Comparison of ENCODE assay signal across 24 mouse cellular contexts in genomic region chr1:122501707-122502106, GRCm38 (mm10).
DNase-seq lines count a peak whose midpoint lies in the region; ATAC-seq and TF ChIP-seq lines count a peak whose summit lies in the region.
"Had no signal": no experiment of that assay in that cellular context is flagged by ENCODE, and none has a peak within 500 bp of the region (broad histone marks: within the 10 kb centered on the region; RNA-seq: fewer than 3 reads in every experiment).

No protein-coding gene starts in this region.

- H3K9ac ChIP-seq in forebrain, embryonic 16.5 days (replicated peaks; ENCODE audit: low read depth, low read length), result no peak overlapping the region
- no peak overlapping the region for H3K9ac ChIP-seq in forebrain, embryonic 12.5 days
- H3K9ac ChIP-seq in midbrain, embryonic 15.5 days, result no peak overlapping the region
- H3K9ac ChIP-seq in intestine, postnatal 0 days (ENCODE audit: low read depth, low read length), result no peak overlapping the region
- H3K9ac ChIP-seq: embryonic facial prominence, embryonic 13.5 days; forebrain, embryonic 13.5 days; liver, embryonic 14.5 days had no signal

- no peak overlapping the region for H3K27ac ChIP-seq in forebrain, embryonic 16.5 days (ENCODE audit: low read length)
- H3K27ac ChIP-seq in forebrain, embryonic 12.5 days, result no peak overlapping the region
- H3K27ac ChIP-seq in midbrain, embryonic 15.5 days, result no peak overlapping the region
- no peak overlapping the region for H3K27ac ChIP-seq in midbrain, embryonic 10.5 days (replicated peaks)
- no peak overlapping the region for H3K27ac ChIP-seq in intestine, postnatal 0 days (ENCODE audit: low read depth, low read length)
- H3K27ac ChIP-seq: embryonic facial prominence, embryonic 13.5 days; forebrain, embryonic 13.5 days; liver, embryonic 14.5 days; macrophage had no signal

- WGBS in forebrain, embryonic 16.5 days, result 35% methylated on average over 4 of the region's 4 CpGs
- 53% methylated on average over 4 of the region's 4 CpGs for WGBS in forebrain, embryonic 12.5 days
- 57% methylated on average over 4 of the region's 4 CpGs for WGBS in midbrain, embryonic 15.5 days
- 78% methylated on average over 4 of the region's 4 CpGs for WGBS in midbrain, embryonic 10.5 days
- 28% methylated on average over 4 of the region's 4 CpGs for WGBS in intestine, postnatal 0 days

- H3K4me3 ChIP-seq in forebrain, embryonic 16.5 days (replicated peaks; ENCODE audit: low read length), result no peak overlapping the region
- H3K4me3 ChIP-seq in forebrain, embryonic 12.5 days (replicated peaks), result no peak overlapping the region
- H3K4me3 ChIP-seq in midbrain, embryonic 15.5 days, result no peak overlapping the region
- no peak overlapping the region for H3K4me3 ChIP-seq in midbrain, embryonic 10.5 days
- no peak overlapping the region for H3K4me3 ChIP-seq in intestine, postnatal 0 days (ENCODE audit: low read depth, low read length)
- H3K4me3 ChIP-seq: embryonic facial prominence, embryonic 13.5 days; forebrain, embryonic 13.5 days had no signal

- no peaks in the 10 kb centered on the region for H3K4me1 ChIP-seq in forebrain, embryonic 16.5 days (replicated peaks; ENCODE audit: control insufficient read depth, insufficient read depth, low read length)
- no peaks in the 10 kb centered on the region for H3K4me1 ChIP-seq in forebrain, embryonic 12.5 days
- no peaks in the 10 kb centered on the region for H3K4me1 ChIP-seq in midbrain, embryonic 15.5 days
- no peaks in the 10 kb centered on the region for H3K4me1 ChIP-seq in midbrain, embryonic 10.5 days
- H3K4me1 ChIP-seq in intestine, postnatal 0 days (replicated peaks; ENCODE audit: control insufficient read depth, insufficient read depth, low read length), result no peaks in the 10 kb centered on the region
- H3K4me1 ChIP-seq: embryonic facial prominence, embryonic 13.5 days; forebrain, embryonic 13.5 days had no signal

- no peaks in the 10 kb centered on the region for H3K9me3 ChIP-seq in forebrain, embryonic 16.5 days (ENCODE audit: control insufficient read depth, low read length)
- H3K9me3 ChIP-seq in forebrain, embryonic 12.5 days, result no peaks in the 10 kb centered on the region
- H3K9me3 ChIP-seq in midbrain, embryonic 15.5 days, result no peaks in the 10 kb centered on the region
- no peaks in the 10 kb centered on the region for H3K9me3 ChIP-seq in midbrain, embryonic 10.5 days (replicated peaks)
- H3K9me3 ChIP-seq in intestine, postnatal 0 days (ENCODE audit: control insufficient read depth), result no peaks in the 10 kb centered on the region
- H3K9me3 ChIP-seq: embryonic facial prominence, embryonic 13.5 days; forebrain, embryonic 13.5 days had no signal

- no peak overlapping the region for H3K4me2 ChIP-seq in forebrain, embryonic 16.5 days (ENCODE audit: low read length)
- H3K4me2 ChIP-seq in forebrain, embryonic 12.5 days, result no peak overlapping the region
- H3K4me2 ChIP-seq in midbrain, embryonic 15.5 days, result no peak overlapping the region
- no peak overlapping the region for H3K4me2 ChIP-seq in intestine, postnatal 0 days (replicated peaks; ENCODE audit: low read depth)
- H3K4me2 ChIP-seq: embryonic facial prominence, embryonic 13.5 days; forebrain, embryonic 13.5 days had no signal

- no peak for TF ChIP-seq CTCF in intestine, postnatal 0 days (IDR thresholded peaks at IDR 0.05; ENCODE audit: low read depth)

- no peaks in the 10 kb centered on the region for H3K36me3 ChIP-seq in forebrain, embryonic 16.5 days (ENCODE audit: control insufficient read depth, insufficient read depth)
- H3K36me3 ChIP-seq in forebrain, embryonic 12.5 days (replicated peaks), result no peaks in the 10 kb centered on the region
- H3K36me3 ChIP-seq in midbrain, embryonic 15.5 days (replicated peaks), result no peaks in the 10 kb centered on the region
- no peaks in the 10 kb centered on the region for H3K36me3 ChIP-seq in midbrain, embryonic 10.5 days
- H3K36me3 ChIP-seq in intestine, postnatal 0 days (ENCODE audit: control insufficient read depth, insufficient read depth), result no peaks in the 10 kb centered on the region
- H3K36me3 ChIP-seq: embryonic facial prominence, embryonic 13.5 days had no signal

- ATAC-seq in forebrain, embryonic 16.5 days, result 0 out of 2 replicates have a peak, but pooled peaks have one; percentile 31
- no peak for ATAC-seq in forebrain, embryonic 12.5 days (ENCODE audit: low FRiP score)
- ATAC-seq in midbrain, embryonic 15.5 days (replicated peaks), result peak; percentile 62; the same call in 1 of the 2 replicates
- no peak for ATAC-seq in intestine, postnatal 0 days
- ATAC-seq: CD4-positive, CD25-positive, alpha-beta regulatory T cell, adult 4 months; forebrain, embryonic 13.5 days; hindbrain, embryonic 16.5 days had no signal

- H3K27me3 ChIP-seq in forebrain, embryonic 16.5 days (replicated peaks; ENCODE audit: control insufficient read depth, insufficient read depth, low read length), result no peaks in the 10 kb centered on the region
- no peaks in the 10 kb centered on the region for H3K27me3 ChIP-seq in forebrain, embryonic 12.5 days
- no peaks in the 10 kb centered on the region for H3K27me3 ChIP-seq in midbrain, embryonic 15.5 days (replicated peaks)
- H3K27me3 ChIP-seq in midbrain, embryonic 10.5 days (ENCODE audit: low read depth, poor library complexity, severe bottlenecking), result no peaks in the 10 kb centered on the region
- no peaks in the 10 kb centered on the region for H3K27me3 ChIP-seq in intestine, postnatal 0 days (replicated peaks; ENCODE audit: control insufficient read depth, insufficient read depth, low read length)
- H3K27me3 ChIP-seq: embryonic facial prominence, embryonic 13.5 days; forebrain, embryonic 13.5 days had no signal

- DNase-seq in midbrain, embryonic 10.5 days (ENCODE audit: low spot score), result no peak
- peak; percentile 9 for DNase-seq in brain, adult 2 months (ENCODE audit: low read depth, low spot score)
- peak; percentile 12 for DNase-seq in mesoderm, embryonic 11.5 days (ENCODE audit: low read depth, low spot score)
- DNase-seq: adrenal gland, postnatal 25 days; cerebellum, adult 2 months; cerebellum, postnatal 14 days; kidney, adult 2 months; kidney, postnatal 14 days; liver; lung, adult 2 months; lung, postnatal 10 days; right cerebral cortex, adult 18-20 months; spleen, adult 18-20 months; thymus, postnatal 25 days had no signal

Comparison
In these comparisons a context has a peak if more than half of its experiments do, and no peak if none do; other contexts are left out.
1. ATAC-seq: peak in forebrain, embryonic 16.5 days (single experiment) and midbrain, embryonic 15.5 days (single experiment); none in forebrain, embryonic 12.5 days (single experiment) and intestine, postnatal 0 days (single experiment).